Mouse (Mus musculus): ENCODE results near the gene Cdh3. TPM values are rescaled to one million over a fixed set of nuclear protein-coding genes. Genes with fewer than 3 reads are reported as not detected.

Cdh3 gene
- polyA plus RNA-seq (2012; rRNA removed): 5.6 and 16.8 TPM in 2 replicates

GRCm38 (mm10) chr8:106510365-106510975 lies at the start of gene Cdh3:
Gene Cdh3 (plus strand): TSS chr8:106510891.

GRCm38 (mm10) chr8:106500018-106500685 lies 10.5 kb upstream of the Cdh3 start, which contains the start of gene 6030452D12Rik:
Gene 6030452D12Rik (plus strand): TSS chr8:106500522.

GRCm38 (mm10) chr8:106573168-106573567 lies 62.5 kb downstream of the Cdh3 start, which contains the start of gene Gm10073:
Gene Gm10073 (minus strand): TSS chr8:106573461.

GRCm38 (mm10) chr8:106603131-106603819 lies 92.6 kb downstream of the Cdh3 start, which contains the start of gene Cdh1:
Gene Cdh1 (plus strand): TSS chr8:106603351.

Other genes with a start within 250 kb of the Cdh3 start
- 7.8 and 9.7 TPM in 2 replicates for gene Smpd3, start 172.9 kb upstream of the Cdh3 start, polyA plus RNA-seq (2012; rRNA removed)
- 26.3 and 27.3 TPM in 2 replicates for gene Zfp90, start 95.6 kb upstream of the Cdh3 start, polyA plus RNA-seq (2012; rRNA removed)
- gene 6030452D12Rik, start 10.4 kb upstream of the Cdh3 start, polyA plus RNA-seq (2012; rRNA removed): not detected in 2 replicates
- gene Gm10073, start 62.6 kb downstream of the Cdh3 start, polyA plus RNA-seq (2012; rRNA removed): 12.7 and 17.4 TPM in 2 replicates
- 3.1 and 4.6 TPM in 2 replicates for gene Cdh1, start 92.5 kb downstream of the Cdh3 start, polyA plus RNA-seq (2012; rRNA removed)
- 5.9 and 6.3 TPM in 2 replicates for gene Tango6, start 172.2 kb downstream of the Cdh3 start, polyA plus RNA-seq (2012; rRNA removed)

Data from central nervous system, embryonic 11.5 days (tissue).